Mouse (Mus musculus): Measurements from ENCODE around the gene Paqr9. TPM values are rescaled to one million over a fixed set of nuclear protein-coding genes. Genes with fewer than 3 reads are reported as not detected.

Paqr9 gene
- total RNA-seq (2023) = 1 to 10 TPM; 1.1 to 3.2 TPM

DNA sequence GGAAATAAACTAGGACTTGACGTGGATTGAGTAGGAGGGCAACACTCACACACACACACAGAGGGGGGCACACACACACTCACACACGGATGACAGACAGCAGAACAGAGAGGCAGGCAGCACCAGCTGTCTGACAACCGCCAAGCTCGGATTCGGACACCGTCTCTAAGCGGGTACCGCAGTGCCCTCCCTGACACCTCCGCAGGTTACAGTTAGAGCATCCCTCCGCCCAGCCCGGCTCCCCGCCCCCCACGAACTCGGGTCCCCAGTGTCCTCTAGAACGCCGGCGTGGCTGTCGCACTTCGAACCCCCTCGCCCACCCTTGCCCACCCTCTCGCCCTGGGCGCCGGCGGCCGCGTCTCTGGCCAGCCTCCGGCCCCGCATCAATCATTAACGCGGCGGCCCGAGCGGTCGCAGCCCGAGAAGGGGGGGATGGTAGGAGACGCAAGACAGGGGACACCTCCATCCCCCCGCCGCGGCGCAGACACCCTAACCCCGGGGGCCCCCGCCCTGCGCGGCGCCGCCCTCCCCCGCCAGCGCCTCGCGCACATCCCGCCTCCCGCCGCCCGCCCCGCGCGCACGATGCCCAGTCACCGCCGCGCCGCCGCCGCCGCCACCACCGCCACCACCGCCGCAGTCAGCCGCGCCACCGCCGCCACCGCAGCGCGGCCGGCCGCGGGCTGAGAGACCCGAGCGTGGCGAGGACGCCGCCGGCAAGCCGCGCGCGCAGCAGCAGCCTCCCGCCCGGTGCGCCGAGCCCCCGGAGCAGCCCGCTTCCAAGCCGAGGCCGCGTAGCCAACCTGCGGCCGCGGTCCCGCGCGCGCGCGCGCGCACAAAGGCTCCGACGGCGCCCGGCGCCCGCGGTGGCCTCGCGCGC, at the start of gene Paqr9:
Gene Paqr9, plus strand, starts transcription at position 599 of the 877 bp plus-strand sequence.

DNA sequence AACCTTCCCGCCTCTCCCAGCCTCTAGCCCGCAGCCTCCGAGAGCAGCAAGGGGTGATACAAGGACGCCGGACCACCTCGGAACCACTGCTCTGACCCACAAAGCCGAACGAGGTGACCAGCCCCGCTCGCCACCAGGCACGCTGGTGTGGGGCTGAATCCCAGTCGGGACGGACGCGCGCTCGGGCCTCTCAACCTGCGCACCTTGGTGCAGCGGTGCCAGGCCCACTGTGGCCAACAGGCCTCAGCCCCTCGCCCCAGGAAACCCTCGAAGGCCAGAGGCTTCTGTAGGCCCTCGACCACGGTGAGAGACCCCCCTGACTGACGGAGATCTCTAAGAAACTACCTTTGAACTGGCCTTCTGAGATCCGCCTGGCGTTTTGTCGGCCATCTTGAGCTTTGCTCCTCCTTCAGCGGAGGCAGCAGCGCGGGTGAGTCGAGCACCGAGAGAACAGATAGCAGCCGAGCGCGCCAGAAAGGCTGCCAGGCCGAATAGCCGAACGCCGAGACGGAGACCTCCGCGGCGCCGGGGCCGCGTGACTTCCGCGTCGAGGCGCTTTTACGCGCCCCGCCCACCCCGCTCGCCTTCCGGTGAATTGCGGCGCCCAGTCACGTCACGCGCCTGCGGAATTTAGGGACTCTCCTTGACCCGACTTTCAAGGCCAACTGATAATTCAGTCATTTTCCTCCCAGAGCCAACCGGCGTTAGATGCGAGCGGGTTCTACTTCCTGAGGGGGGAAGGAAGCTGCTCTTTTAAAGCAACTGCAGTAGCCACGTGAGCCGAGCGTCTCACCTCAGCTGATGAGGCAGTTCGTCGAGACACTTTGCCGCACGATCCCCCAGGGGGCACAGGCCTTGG, 47.8 kb upstream of the Paqr9 start, which contains the start of gene U2surp:
Gene U2surp, minus strand, starts transcription at position 525 of the 859 bp plus-strand sequence.

Other genes starting within 250 kb of the Paqr9 start
- under 1 TPM in 1 of 2 experiments, not detected in 1; 0.09 TPM for gene Chst2, start 152.9 kb upstream of the Paqr9 start, total RNA-seq (2023)
- gene U2surp, start 47.7 kb upstream of the Paqr9 start, total RNA-seq (2023) = 10 to 100 TPM; 44.9 to 55.3 TPM
- gene Pcolce2, start 77.9 kb downstream of the Paqr9 start, total RNA-seq (2023) = not detected
- under 1 TPM in 1 of 2 experiments, not detected in 1; 0.40 TPM for gene Trpc1, start 190.7 kb downstream of the Paqr9 start, total RNA-seq (2023)